Mouse (Mus musculus) ES-E14 (cell line): ENCODE results near the gene BC049715.

Experiments used
- CHD2 ChIP-seq: IDR thresholded peaks from 2 replicates; pipeline ENCODE4 v1.6.1; 2014; ENCODE audit warnings: mild to moderate bottlenecking, low read depth, low read length, inconsistent platforms
- HCFC1 ChIP-seq: IDR thresholded peaks from 2 replicates; pipeline ENCODE4 v1.6.1; 2012; ENCODE audit warnings: low read length, inconsistent platforms, borderline replicate concordance; ENCODE audit not compliant: insufficient read depth
- ZNF384 ChIP-seq: IDR thresholded peaks from 2 replicates; pipeline ENCODE4 v1.6.1; 2012; ENCODE audit warnings: low read depth, low read length, inconsistent platforms

DNA sequence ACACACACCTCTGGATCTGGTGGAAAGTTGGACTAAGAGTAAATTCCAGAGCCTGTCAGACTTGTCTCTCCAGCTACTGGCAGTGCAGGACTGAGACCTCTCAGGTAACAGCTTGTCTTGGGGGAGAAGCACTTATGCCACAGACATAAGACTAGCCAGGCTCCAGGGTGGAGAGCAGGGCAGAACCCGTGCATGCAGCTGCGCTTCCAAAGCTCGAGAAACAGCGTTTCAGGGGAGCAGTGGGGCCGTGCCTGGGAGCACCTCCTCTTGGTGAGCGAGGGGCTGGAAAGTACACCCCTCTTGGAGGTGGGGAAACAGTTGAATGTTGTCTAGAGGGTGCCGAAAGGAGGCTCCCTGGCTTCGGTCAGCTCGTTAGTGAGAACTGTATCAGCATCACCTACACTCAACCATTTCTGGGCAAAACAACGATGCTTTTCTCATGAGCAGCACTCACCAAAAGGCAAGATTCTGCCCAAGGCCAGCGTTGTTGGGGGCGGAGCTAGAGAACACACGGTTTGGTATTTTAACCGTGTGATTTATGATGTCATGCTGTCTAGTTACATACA, 28.7 kb downstream of the BC049715 start:
- no peak for TF ChIP-seq HCFC1
- TF ChIP-seq ZNF384, result no peak
- TF ChIP-seq CHD2, result no peak
